Mouse (Mus musculus): Measurements from ENCODE around the gene Scrn1. TPM values are rescaled to one million over a fixed set of nuclear protein-coding genes. Genes with fewer than 3 reads are reported as not detected.

The Scrn1 gene
- polyA plus RNA-seq, 1 experiment: 1.1 TPM

DNA sequence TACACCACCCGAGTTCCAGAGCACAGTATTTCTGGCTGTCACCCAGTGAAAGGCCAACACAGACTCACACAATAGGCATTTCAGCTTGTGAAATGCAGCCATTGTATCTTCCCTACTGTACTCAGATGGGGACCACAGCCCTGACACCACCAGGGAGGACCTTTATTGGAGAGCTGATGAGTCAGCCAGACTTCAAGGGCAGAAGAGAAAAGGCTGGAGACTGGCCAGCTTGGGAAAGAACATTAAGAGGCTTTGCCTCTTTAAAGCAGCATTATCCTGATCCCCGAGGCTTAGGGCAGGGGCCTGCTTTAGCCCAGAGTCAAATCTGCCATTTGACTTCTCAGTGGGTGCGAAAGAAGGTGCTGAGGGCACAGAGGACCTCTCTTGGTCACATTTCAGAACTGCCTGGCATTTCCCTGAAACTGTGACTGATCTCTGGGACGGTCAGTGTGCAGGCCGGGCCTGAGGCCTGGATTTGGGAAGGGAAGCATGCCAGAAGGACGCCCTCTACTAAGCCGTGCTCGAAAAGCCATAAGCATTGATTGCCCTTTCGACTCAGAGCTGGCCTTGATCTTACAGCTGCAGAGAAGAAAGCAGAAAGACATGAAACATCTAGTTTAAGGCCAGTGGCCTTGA is 25.9 kb downstream of the Scrn1 start:
- no peak for DNase-seq (ENCODE audit: low read depth, low spot score)
- WGBS: 64% methylated on average over 9 of the region's 9 CpGs

DNA sequence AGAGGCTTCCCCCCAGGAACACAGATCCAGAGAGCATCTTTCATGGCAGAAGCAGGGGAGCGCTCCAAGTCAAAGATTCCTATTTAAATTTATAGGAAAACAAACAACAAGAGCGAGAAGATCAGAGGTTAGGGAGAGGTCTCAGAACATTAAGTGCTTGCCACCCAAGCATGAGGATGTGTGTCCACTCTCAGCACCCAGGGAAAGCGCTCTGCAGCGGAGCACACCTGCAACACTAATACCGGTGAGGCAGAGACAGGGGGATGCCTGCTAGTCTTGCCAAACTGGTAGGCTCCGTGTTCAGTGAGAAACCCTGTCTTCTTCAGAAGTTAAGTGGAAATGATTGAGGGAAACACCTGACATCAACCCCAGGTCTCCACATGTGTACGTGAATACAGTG is 26.9 kb downstream of the Scrn1 start:
- DNase-seq (ENCODE audit: low read depth, low spot score): no peak
- WGBS: 91% methylated on average over 7 of the region's 7 CpGs

DNA sequence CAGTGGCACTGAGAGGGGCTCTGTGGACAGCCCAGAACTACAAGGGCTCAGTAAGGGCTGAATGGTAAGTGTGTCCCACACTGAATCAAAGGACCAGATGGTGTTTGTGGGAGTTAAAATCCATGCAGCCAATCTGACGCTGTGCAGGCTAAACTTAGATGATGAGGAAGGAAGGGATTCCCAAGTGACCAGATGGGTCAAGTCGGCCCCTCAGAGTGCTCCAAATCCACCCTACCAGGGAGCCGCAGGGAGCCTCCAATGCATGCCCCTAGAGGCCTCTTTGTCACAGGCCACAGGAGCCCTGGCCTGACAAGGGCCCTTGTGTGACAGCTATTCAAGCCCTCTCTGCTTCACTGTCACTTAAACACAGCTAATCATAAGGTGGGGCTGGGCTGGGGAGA is 27.5 kb downstream of the Scrn1 start:
- WGBS: 62% methylated on average over 3 of the region's 3 CpGs

GRCm38 (mm10) chr6:54537053-54537452 is 29.2 kb downstream of the Scrn1 start:
- WGBS: 75% methylated on average over 7 of the region's 7 CpGs
- no peak for DNase-seq (ENCODE audit: low read depth, low spot score)

More for the DNA sequence above, 27.5 kb downstream of the Scrn1 start:
- no peak for DNase-seq (ENCODE audit: low read depth, low spot score)

DNA sequence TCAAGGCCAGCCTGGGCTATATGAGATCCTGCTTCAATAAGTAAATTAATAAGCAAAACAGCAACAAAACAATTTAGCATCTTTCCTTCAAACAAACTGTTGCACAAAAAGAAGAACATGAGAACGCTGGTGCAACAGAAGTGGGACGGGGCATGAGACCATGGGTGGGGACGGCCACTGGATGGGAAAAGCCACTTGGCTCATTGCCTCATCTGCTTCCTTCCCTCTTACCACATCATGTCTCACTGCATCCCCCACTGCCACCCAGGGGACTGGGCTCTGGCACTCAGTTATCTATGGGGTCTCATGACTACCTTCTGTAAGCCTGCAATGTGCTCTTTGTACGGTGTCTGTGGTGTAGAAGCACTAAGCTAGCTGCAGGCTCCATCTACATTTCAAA is 30.8 kb downstream of the Scrn1 start:
- 88% methylated on average over 4 of the region's 4 CpGs for WGBS
- DNase-seq (ENCODE audit: low read depth, low spot score): no peak

DNA sequence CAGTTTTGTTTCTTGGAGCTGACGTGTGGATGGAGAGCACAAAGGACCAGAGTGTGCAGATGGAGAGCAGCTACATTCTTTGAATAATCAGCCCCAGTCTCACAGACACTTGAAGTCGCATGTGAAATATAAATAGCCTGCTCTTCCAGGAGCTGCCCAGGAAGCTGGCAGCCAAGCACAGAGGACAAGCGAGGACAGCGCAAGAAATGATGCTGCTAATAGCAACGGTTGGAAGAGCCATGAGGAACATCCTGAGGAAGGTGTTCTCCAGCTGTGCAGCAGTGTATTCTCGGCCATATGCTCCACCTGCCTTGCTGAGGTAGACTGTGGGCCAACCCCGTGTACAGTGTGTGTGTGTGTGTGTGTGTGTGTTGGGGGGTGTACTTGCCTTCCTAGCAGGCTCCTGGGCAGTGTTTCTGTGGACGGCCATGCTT is 35.2 kb downstream of the Scrn1 start:
- 50% methylated on average over 8 of the region's 8 CpGs for WGBS
- no peak for DNase-seq (ENCODE audit: low read depth, low spot score)

DNA sequence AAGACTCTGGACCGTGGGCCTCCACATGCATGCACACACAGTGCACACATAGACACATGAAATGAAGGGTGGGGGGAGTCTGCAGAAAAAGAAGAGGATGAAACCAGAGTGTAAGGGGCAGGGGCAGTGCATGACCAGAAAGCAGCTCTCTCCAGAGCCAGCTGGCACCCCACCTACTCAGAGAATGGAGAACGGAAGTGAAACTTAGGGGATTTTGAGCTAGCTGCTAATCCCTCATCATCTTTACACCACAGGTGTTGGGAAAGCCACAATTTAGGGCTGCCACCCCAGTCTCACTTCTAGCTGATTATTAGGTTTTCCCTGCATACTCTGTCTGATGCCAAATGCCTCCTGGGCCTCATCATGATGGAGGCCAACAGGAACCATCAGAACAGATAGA is 36.1 kb downstream of the Scrn1 start:
- WGBS: 86% methylated on average over 2 of the region's 2 CpGs
- no peak for DNase-seq (ENCODE audit: low read depth, low spot score)

DNA sequence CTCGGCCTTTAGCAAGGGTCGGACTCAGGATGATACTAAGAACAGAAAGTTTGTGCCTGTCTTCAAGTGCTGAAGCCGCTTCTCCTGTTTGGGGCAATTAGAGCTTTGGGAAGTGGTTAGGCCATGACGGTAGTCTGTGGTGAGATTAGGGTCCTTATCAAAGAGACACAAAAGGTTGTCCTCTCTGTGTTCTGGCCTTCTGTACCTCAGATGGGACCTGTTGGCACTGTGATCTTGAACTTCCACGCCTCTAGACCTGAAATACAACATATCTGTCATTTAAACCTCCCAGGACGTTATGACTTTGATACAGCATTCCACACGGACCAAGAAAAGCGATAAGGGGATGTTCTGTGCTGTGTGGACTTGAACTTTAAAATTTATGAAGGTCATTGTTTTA is 37.6 kb downstream of the Scrn1 start:
- WGBS: 79% methylated on average over 8 of the region's 8 CpGs
- DNase-seq (ENCODE audit: low read depth, low spot score): no peak

- DNase-seq (ENCODE audit: low read depth, low spot score): no peak
- WGBS: 51% methylated on average over 5 of the region's 5 CpGs
Observed at GRCm38 (mm10) chr6:54518758-54519157, 47.5 kb downstream of the Scrn1 start.

DNA sequence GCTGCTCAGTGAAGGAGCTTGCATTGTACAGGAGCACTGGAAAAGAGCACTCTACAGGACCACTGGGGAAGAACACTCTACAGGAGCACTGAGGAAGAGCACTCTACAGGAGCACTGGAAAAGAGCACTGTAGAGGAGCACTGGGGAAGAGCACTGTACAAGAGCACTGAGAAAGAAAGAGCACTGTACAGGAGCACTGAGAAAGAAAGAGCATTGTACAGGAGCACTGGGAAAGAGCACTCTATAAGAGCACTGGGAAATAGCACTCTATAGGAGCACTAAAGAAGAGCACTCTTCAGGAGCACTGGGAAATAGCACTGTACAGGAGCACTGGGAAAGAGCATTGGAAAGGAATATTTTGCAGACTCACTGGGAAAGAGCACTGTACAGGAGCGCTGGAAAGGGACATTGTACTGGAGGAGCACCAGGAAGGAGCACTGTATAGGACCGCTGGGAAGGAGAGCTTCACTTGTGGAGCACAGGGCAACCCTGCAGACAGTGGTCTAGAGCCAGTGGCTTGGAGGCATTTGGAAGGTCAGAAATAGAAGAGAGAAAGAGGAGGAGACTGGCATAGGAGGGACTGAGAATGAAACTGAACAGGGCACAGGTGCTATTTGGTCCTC is 49.7 kb downstream of the Scrn1 start:
- no peak for DNase-seq (ENCODE audit: low read depth, low spot score)
- 88% methylated on average over 2 of the region's 2 CpGs for WGBS

DNA sequence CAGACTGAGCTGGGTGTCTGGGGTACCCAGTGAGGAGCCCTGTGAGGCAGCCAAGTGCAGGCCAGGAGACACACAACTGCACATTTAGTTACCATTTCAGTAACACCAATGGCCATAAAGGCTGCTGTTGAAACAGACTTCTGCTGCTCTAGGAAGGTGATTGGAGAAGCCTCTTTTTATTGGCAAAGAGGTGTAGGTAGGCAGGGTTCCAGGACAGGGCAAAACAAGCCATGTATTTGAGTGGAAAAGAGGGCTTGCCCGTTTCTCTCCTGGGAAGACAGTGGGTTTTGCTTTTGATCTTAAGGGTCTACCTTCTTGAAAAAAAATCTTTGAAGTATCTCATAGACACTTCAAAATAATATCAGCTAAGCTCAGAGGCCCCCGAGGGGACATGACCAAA is 54.0 kb downstream of the Scrn1 start:
- 52% methylated on average over 2 of the region's 2 CpGs for WGBS
- no peak for DNase-seq (ENCODE audit: low read depth, low spot score)

DNA sequence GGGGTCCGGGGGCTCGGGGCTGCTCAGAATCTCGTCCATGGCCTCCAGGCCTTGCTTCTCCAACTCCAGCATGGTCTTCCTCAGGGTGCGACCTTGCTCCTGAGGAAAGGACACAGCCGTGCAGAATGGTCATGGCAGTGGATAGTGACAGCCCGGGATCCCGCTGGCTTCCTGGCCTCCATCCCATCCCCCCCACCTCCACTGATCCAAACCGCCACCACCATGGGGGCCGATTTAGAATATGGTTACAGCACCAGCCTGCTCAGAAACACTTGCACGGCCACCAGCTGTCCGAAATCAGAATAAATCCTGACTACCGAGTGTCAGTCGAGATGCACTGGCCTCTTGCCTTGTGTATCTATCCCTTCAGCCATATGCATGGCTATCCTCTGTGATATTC is 57.0 kb downstream of the Scrn1 start:
- no peak for DNase-seq (ENCODE audit: low read depth, low spot score)
- 90% methylated on average over 13 of the region's 13 CpGs for WGBS

- 68% methylated on average over 6 of the region's 6 CpGs for WGBS
- no peak for DNase-seq (ENCODE audit: low read depth, low spot score)
Observed at GRCm38 (mm10) chr6:54508256-54508793, 58.0 kb downstream of the Scrn1 start.

DNA sequence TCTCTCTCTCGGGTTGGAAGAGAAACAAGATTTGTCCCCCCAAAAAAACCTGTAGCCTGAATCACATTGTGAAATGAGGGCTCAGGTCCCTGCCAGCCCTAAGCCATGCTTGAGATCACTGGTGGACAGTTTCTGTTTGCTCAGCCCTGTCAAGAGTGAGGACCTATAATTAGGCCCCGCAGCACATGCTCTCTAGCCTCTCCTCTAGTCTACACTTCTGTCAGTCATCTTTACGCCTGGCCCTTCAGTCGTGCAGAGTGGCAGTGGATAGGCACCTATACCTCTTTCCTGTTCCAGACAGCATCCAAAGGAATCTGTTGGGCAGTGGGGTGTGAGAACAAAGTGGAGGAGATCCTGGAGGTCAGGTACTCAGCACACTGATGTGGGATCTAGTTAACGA is 58.5 kb downstream of the Scrn1 start:
- WGBS: 62% methylated on average over 5 of the region's 5 CpGs
- no peak for DNase-seq (ENCODE audit: low read depth, low spot score)

GRCm38 (mm10) chr6:54507002-54507401 is 59.3 kb downstream of the Scrn1 start:
- peak; percentile 11 for DNase-seq (ENCODE audit: low read depth, low spot score)
- WGBS: 31% methylated on average over 8 of the region's 8 CpGs

- no peak for DNase-seq (ENCODE audit: low read depth, low spot score)
- 77% methylated on average over 11 of the region's 11 CpGs for WGBS
Observed at GRCm38 (mm10) chr6:54506318-54506717, 60.0 kb downstream of the Scrn1 start.

DNA sequence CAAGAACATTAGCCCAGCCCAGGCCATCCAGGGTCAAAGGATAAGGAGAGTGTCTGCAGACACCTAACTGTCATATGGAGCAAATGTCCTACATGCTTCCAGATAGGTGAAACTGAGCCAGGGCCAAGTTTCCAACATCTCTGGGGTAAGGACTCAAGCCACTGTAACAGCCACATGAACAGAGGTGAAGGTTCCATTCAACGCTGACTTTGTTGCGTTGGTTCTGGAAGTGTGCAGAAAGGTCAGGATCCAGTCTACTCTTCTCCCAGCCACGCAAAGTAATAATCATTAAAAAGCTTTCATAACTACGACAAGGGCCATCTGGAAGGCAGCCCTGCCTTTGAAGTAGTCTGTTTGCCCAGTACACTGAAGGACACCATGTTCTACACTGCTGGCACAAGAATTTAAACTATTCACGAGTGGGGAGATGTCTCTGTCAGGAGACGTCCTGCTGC is 63.6 kb downstream of the Scrn1 start:
- 34% methylated on average over 6 of the region's 6 CpGs for WGBS
- DNase-seq (ENCODE audit: low read depth, low spot score): no peak

GRCm38 (mm10) chr6:54496214-54496613 is 70.1 kb downstream of the Scrn1 start:
- 84% methylated on average over 7 of the region's 7 CpGs for WGBS
- no peak for DNase-seq (ENCODE audit: low read depth, low spot score)

- 71% methylated on average over 11 of the region's 11 CpGs for WGBS
Observed at GRCm38 (mm10) chr6:54494612-54495398, 71.5 kb downstream of the Scrn1 start.

GRCm38 (mm10) chr6:54494097-54494496 is 72.2 kb downstream of the Scrn1 start:
- DNase-seq (ENCODE audit: low read depth, low spot score): no peak

More at GRCm38 (mm10) chr6:54494612-54495398, 71.5 kb downstream of the Scrn1 start:
- no peak for DNase-seq (ENCODE audit: low read depth, low spot score)
